Mouse (Mus musculus) heart, postnatal 10 days (tissue): Measurements from ENCODE around the gene Trnt1. TPM values are rescaled to one million over a fixed set of nuclear protein-coding genes. Genes with fewer than 3 reads are reported as not detected.
A peak's percentile ranks its signal among the peaks of the same experiment; 100 is the strongest.

Experiments
- DNase-seq, 2 experiments: peaks; one replicate each; pipeline ENCODE4 v3.0.0; 2021
- intact Hi-C: fragments of 180-260 bp; cut with DNase I; formaldehyde crosslinking; loops from one replicate; pipeline ENCODE4 v1.15.1; 2025
- total RNA-seq, 2 experiments: library from RNA; stranded (reverse); gene quantifications; 2 replicates each; pipeline ENCODE4 v1.2.3; 2021

Trnt1 gene
- 10 to 100 TPM; 34.9 to 35.7 TPM for total RNA-seq

DNA sequence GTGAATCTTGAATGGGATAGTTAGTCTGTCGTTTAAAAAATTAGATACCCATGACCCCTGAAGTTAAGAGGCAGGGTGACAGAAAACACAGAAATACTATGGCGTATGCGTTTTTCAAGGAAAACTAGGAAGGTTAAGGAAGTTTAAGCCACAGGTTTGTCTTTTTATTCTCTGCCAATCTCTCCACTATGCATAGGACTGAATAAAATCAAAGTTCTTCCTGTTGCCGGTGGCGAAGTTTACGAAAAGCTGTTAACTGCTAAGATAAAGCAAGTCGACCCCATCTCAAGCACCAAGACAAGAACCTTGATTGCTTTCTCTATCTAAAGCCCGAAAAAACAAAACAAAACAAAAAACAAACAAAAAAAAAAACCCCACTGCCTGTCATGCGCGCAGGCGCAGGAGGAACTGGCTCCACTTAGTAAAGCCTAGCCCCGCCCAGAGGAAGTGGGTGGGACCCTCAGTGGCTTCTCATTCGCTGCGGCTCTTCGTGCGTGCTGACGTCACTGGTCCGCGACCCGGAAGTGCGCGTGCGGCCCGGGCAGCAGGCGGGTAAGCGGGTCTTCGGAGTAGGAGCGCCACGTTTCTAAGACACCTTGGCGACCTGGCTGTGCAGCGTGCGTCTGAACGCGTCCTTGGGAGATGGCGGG, at the start of gene Trnt1:
Gene Trnt1 (plus strand): TSS at position 481 of the 650 bp plus-strand sequence.
- intact Hi-C loops, result loop anchor here (5.0 kb wide), 1 partner anchor 34 kb away; the partner anchor contains the start of gene Crbn
- peak; percentile 98 to 99 for DNase-seq

DNA sequence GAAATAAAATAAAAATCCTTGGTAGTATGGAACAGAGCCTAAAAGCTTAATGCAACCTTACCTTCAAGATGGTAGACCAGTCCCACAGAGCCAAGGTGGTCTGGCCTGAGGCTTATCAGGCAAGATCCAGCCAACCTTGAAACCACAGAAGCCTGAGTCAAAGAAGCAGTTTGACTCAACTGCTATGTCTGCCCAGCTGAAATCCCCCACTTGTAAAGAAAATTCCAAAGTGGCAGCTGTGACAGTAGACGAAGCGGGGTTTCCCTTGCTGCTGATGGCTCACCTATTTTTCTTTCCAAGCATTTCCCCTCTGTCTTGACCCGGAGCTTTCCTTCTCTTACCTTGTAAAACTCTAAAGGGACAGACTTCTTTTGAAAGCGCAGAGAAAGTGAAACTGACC, 43.3 kb upstream of the Trnt1 start:
- DNase-seq, result no peak
- intact Hi-C loops, result no loop called here

DNA sequence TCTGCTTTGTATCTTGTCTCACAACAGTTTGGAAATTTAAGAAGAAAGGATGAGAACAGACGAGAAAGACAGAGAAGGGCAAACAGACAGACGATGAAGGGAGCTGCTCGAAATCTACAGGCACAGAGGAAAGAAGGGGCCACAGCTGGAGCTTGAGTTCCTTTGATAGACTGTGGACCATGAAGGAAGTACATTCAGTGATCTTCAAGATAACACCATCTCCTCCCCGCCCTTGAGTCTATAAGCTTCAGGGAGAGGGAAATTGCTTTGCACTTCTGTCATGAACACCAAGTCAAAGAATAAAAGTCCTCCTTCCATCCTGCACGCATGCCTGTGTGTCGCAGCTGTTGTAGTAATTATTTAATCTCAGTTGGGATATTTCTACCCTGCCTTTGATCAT, 42.8 kb upstream of the Trnt1 start:
- intact Hi-C loops, result no loop called here

DNA sequence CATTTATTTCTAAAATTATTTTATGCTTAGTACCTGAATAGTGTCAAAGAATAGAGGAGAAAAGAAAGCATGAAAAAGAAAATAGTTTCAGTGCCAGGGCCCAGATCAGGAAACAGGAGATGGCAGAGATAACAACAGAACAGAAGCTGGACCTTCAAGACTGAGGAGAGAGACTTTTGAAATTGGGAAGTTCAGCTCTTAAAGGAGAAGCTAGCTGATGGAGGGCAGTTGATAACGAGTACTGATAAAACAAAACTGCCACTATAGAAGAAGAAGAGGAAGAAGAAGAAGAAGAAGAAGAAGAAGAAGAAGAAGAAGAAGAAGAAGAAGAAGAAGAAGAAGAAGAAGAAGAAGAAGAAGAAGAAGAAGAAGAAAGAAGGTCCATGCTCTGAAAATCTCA, 41.2 kb upstream of the Trnt1 start:
- intact Hi-C loops, result no loop called here
- no peak for DNase-seq

More for the DNA sequence above, 42.8 kb upstream of the Trnt1 start:
- DNase-seq, result no peak

DNA sequence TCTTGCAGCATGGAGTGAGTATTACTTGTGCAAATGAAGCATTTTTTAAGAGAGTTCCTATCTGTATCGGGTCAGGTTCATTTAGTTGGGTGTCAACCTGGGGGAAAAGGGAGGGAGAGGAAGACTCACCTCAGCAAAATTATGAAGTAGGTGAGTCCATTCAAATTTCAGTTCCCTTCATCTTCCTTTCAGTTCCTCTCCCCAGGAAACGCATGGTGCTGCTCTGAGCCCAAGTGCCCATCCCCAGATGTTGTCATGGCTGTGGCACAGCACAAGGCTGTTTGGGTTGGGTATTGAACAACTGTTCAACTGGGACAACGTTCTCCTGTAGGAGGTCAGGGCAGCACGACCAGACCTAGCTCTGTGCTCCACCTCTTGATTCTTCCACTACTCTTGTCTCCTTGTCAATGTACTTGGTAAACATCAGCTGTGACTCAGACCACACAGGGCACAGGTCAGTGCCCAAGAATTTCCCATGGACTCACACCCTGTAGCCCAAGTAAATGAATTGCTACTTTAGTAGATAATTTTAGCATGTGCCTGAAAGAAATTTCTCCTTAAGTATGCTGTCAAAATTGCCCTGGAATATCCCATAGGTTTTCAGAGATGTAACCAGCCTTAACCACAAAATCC, 39.1 kb upstream of the Trnt1 start:
- intact Hi-C loops, result no loop called here
- DNase-seq, result no peak

DNA sequence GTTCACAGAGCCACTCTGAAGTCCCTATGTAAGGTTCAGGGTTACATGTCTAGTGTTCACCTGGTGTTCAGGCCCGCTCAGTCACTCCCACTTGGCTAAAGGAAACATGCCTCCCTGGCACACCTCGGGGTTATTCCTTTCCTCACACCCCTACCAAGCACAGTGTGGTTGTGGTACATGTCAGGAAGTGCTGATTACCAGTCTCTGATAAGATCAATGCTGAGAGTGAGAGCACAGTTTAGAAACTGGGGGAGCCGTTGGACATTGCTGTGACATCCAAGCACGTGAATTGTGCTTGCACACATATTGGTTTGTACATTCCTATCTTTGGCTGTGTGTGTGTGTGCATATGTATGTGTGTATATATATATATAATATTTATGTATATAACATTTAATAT, 36.4 kb upstream of the Trnt1 start:
- no peak for DNase-seq
- intact Hi-C loops, result no loop called here

DNA sequence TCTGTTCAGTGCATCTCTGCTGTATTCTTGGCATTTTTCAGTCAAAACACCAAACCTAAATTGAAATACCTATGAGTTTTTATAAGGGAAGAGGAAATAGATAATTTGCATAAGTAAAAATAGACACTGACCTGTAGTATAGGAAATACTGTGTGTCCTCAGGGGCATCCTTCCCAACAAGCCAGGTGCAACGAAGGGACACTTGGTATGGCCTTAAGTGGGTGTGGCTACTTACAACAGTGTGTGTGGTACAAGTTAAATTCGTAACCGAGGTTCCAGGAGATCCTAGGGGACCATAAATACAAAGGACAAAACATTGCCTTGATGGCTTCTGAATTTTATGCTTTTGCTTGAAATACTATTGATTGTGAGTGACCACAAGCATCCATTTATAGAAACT, 30.7 kb upstream of the Trnt1 start:
- intact Hi-C loops, result no loop called here
- DNase-seq, result no peak

DNA sequence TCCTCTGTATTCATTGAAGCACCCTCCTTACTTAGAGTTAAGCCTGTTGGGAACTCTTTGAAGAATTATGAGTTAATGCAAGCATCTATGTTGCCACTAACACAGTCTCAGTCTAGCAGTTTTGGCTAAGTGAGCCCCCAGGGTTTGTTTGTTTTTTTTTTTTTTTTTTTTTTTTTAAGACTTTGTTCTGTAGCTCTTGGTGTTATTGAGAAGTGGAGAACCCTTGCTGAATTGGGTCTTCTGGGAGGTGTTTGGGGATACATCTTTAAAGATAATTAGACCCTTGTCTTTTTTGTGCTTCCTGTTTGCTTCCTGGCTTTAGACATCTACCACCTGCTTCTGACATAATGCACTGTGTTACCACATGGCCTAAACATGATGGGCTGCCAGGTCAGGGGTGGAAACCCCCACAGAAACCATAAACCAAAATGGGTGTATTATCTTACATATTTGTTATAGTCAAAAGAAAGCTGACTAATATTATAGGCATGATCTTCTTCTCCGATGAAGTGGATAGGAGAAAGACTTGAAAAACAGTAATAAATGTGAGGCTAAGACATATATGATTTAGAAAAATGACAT, 28.6 kb upstream of the Trnt1 start:
- DNase-seq, result no peak
- intact Hi-C loops, result no loop called here

DNA sequence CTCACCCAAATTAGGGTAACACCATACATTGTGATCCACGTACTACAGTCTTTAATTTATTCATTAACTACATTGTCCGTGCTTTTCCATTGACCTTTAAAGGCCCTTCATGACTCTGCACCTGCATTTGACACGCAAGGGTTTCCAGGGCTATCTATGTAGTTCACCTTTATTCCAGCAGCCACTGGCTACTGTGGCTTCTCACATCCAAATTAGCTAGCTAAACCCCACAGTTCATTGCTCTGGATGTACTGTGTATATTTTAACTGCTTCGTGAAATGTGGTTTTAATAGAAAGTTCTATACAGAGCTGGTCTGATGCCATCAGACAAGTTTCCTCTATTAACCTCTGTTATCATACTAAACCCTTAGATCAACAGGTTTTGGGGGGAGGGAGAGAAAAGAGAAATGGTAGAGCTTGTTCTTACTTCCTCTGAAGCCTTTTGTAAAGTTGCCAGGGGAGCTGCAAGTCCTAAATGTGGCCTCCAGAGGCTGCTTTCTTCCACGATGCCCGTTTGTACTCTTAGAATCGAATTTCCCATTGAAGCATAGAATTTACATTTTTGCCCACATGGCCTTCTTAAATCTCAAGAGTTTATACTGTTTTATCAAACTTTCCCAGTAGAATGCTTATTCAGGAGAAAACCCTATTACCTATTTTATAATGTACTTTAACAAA, 25.2 kb upstream of the Trnt1 start:
- DNase-seq, result no peak
- intact Hi-C loops, result no loop called here

DNA sequence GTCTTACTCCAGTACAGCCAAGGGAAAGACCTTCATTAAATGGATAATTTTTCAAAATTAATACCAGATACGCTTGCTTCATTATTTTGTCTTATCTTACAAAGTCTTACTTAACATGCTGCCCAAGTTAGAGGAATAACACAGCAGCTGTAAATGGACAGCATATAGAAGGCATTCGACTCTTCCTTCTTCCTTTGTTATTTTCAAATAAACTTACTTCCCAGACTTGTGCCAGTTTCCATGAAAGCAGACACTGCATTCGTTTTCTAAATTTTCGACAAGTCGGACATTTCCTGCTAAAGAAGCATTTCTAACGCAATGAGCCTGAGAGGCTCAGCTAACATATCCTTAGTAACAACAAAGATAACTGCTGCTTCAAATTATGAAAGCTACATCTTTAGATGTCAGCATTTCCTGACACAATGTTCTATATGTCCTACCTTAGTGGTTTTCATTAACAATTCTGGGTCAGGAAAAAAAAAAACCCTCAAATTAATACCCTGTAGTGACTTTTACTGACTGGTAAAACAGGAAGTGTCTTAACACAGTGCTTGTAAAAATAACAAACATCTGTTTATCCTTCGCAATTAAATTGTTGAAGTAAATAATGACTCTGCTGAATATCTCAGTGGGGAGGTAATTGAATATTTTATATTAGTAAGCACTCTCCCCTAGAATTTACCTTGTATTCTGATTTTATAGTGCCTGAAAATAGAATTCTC, 23.1 kb upstream of the Trnt1 start:
- no peak for DNase-seq
- intact Hi-C loops, result no loop called here

DNA sequence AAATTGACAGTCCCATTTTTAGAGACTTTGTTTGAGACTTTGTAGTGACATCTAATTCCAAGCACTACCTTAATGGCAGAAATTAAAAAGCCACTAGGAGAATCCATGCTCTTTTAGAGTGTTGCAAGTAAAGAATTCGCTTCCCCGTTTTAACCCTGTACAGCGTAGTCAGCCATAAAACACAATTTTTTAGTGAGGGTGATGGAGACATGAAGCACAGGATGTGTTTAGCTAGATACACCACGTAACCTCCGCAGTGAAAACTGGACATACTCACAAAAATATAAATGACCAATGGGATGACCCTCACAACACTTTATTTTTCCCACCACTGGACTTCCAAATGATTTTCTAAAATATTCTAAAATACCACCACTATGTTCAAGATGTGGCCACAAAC, 21.7 kb upstream of the Trnt1 start:
- intact Hi-C loops, result no loop called here
- DNase-seq, result no peak

DNA sequence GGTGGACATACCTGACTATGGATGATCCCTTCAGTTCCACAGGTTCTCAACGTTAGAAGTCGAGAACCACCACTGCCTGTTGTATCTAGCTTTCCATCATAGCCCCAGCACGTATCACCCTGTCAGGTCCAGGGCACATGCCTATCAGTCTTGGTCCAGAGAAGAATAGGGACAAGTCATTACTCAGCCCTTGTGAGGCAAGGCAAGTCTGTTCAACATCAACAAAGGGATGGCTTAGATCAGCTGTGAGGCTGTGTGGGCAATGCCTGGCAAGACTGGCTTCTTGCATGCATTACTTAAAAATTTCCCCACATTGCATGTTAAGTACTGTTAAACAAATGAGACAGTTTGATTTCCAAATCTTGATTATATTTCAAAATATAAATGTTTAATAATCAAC, 21.1 kb upstream of the Trnt1 start:
- intact Hi-C loops, result no loop called here
- DNase-seq, result no peak

DNA sequence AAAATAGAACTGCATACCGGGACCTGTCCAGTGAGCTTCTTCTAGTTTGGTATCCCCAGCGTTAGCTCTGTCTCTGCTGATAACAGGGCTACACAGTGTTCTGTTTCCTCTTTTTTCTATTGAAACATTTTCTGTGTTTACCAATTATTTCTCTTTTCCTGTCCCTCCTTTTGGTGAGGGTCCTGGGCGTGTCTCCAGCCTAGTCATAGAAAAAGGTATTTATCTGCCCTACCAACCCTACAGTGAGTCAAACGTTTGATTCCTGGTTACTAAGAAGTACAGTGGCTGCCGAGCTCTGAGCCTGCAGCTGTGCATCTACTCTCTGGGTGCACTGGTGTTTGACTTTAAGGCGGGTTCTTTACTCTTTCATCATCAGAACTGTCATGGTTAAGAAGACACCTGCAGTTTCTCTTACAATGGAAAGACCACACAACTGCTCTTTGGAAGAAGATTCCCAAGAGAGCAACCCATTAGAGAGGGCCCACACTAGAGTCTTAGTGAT, 20.0 kb upstream of the Trnt1 start, which contains the start of gene Il5ra:
Gene Il5ra (minus strand): TSS at position 151 of the 502 bp plus-strand sequence.
- intact Hi-C loops, result no loop called here
- DNase-seq, result no peak

DNA sequence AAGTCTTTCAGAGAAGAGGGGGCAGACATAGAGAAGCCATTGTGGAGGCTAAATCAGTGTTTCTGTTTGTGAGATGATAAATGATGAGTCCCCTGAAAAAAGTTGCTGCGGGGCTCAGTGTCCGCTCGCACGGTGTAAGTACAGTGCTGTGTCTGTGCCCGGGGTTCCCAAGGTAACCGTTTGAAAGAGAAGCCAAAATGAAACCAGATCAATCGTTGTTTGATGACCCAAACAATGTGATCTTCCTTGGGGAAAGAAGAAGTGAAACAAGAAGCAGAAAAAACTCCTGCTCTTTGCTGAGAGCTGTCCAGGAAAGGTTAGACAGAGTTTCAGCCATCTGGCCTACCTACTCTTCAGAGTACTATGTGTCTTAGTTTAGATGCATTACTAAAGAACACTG, 18.6 kb upstream of the Trnt1 start:
- intact Hi-C loops, result no loop called here
- no peak for DNase-seq

DNA sequence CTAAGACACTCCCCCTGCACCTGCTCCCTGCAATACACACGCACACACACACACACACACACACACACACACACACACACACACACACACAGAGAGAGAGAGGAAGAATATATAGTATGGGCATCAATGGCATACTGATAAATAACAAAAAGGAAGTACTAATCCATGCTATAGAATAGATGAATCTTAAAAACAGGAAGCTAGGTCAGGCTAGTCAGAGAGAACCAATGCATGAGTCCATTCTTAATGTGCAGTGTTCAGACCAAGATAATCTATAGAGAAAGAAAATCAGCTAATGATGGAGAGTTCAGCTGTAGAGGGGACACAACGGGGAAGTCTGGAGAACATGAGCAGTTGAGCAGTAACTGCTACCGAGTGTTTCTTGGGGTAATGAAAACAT, 10.6 kb upstream of the Trnt1 start:
- intact Hi-C loops, result no loop called here
- DNase-seq, result no peak

DNA sequence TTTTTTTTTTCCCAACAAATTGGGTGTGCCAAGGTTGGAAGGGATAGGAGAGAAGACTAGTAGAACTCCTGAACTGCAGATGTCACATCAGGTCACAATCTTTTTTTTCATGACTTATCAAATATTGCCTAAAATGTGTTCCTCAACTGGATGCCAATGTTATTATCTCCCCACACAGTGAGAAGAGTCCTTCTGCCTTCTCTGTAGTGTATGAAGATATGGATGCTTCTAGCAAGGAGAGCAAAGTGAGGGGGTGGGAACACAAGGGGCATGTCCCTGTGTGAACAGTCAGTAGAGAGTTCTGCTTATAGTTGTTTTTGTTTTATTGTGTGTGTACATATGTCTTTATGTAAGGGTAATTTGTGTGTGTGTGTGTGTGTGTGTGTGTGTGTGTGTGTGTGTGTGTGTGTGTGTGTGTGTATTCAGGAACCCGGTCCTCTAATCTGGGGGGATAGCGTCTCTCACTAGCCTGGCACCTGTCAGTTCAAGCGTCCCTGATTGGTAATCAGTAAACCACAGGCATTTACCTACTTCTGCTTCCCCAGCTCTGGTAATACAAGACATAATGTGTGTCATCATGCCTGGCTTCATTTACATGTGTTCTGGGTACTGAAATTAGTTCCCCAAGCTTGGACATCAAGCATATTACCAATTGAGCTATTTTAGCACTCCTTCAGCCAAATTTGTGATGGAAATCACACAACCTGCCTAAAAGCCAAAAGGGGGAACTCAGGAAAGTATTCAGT, 8.3 kb upstream of the Trnt1 start:
- no peak for DNase-seq

DNA sequence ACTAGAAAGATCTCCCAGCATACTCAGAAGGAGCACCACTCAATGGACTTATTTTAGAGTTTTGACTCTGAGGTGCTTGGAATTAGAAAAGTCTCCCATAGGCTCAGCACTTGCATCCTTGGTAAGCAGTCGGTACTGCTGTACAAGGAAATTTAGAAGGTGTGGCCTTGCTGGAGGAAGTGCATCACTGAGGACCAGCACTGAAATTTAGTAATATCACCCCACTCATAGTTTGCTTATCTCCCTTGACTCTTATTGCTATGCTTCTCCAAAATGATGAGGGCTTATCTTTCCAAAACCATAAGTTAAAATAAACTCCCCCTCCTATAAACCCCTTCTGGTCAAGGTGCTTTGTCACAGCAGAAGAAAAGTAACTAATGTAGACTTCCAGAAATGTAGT, 7.4 kb upstream of the Trnt1 start:
- intact Hi-C loops, result no loop called here
- DNase-seq, result no peak

More for the DNA sequence above, 8.3 kb upstream of the Trnt1 start:
- intact Hi-C loops, result no loop called here

DNA sequence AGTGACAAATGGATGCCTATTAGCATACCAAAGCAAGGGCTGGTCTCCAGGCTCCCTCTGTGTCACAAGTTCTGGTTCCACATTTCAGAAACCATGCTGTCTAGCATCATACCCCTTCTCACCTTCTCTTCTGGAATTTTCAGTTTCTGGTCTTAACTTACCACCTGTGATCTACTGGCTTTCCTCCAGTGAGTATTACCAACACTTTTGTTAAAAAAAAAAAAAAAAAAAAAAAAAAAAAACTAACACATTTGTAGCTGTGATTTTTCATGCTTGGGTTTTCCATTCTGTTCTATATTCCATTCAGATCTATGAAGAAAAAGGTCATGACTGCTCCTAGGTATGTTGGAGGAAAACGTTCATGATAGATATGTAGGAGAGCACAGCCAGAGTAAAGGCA, 3.0 kb upstream of the Trnt1 start:
- intact Hi-C loops, result loop anchor here (5.0 kb wide), 1 partner anchor 36 kb away; the partner anchor contains the start of gene Crbn
- no peak for DNase-seq

DNA sequence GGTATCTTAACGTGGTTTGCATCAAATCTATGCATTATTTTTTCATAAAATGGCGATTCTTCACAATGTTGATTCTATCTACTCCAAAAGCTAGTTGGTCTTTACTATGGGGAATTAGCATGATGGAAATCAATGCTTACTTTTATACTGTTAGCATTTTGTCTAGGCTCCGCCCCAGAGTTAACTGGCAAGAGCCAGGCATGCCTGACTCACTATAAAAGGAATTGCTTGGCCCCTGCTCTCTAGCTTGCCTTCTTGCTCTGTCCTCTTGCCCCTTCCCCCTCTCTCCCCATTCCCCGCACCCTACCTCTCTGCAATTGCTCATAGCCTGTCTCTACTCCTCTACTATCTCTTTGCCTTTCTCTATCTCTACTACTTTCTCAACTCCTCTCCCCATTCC, 2.1 kb upstream of the Trnt1 start:
- no peak for DNase-seq
- intact Hi-C loops, result loop anchor here (5.0 kb wide), 1 partner anchor 36 kb away; the partner anchor contains the start of gene Crbn
